Mouse (Mus musculus) lung, postnatal 0 days (tissue): Measurements from ENCODE around the gene Sbno2. TPM values are rescaled to one million over a fixed set of nuclear protein-coding genes. Genes with fewer than 3 reads are reported as not detected.

Experiments used
- ATAC-seq: fragments of 200-750 bp; cut with Nextera tagmentation; 2 replicates; pipeline ENCODE4 v1.8.0; 2017; ENCODE audit warnings: moderate library complexity
- DNase-seq: peaks from one replicate; pipeline ENCODE4 v3.0.0-alpha.2; 2016; ENCODE audit warnings: low spot score
- H3K27ac ChIP-seq: fragments of 300-500 bp; sonication (generic); 2 replicates; pipeline ENCODE4 v1.5.1; 2014; ENCODE audit warnings: antibody characterized with exemption, mild to moderate bottlenecking, low read length, mixed read lengths
- H3K27me3 ChIP-seq: fragments of 300-500 bp; sonication (generic); replicated peaks from 2 replicates; pipeline ENCODE4 v1.6.1; 2014; ENCODE audit warnings: low read length, mixed read lengths; ENCODE audit not compliant: insufficient read depth
- H3K36me3 ChIP-seq: fragments of 300-500 bp; sonication (generic); 2 replicates; pipeline ENCODE4 v1.6.1; 2014; ENCODE audit warnings: low read length, mixed read lengths; ENCODE audit not compliant: insufficient read depth
- H3K4me1 ChIP-seq: fragments of 300-500 bp; sonication (generic); 2 replicates; pipeline ENCODE4 v1.6.1; 2014; ENCODE audit warnings: antibody characterized with exemption, low read depth, low read length, mixed read lengths; ENCODE audit not compliant: insufficient read depth
- H3K4me2 ChIP-seq: fragments of 300-500 bp; sonication (generic); replicated peaks from 2 replicates; pipeline ENCODE4 v1.6.1; 2014; ENCODE audit warnings: low read depth, mild to moderate bottlenecking, low read length, moderate library complexity, mixed read lengths
- H3K4me3 ChIP-seq: fragments of 300-500 bp; sonication (generic); 2 replicates; pipeline ENCODE4 v1.5.1; 2014; ENCODE audit warnings: low read depth, low read length
- H3K9ac ChIP-seq: fragments of 300-500 bp; sonication (generic); replicated peaks from 2 replicates; pipeline ENCODE4 v1.6.1; 2014; ENCODE audit warnings: low read depth, mild to moderate bottlenecking
- H3K9me3 ChIP-seq: fragments of 300-500 bp; sonication (generic); 2 replicates; pipeline ENCODE4 v1.6.1; 2016; ENCODE audit warnings: low read length, mixed read lengths
- CTCF ChIP-seq: IDR thresholded peaks from 2 replicates; pipeline ENCODE4 v1.5.1; 2016; ENCODE audit warnings: antibody characterized with exemption, mild to moderate bottlenecking
- EP300 ChIP-seq: IDR thresholded peaks from 2 replicates; pipeline ENCODE4 v1.6.1; 2016; ENCODE audit warnings: antibody characterized with exemption, mild to moderate bottlenecking, control low read depth
- WGBS: fragments of 180-500 bp; shearing (Covaris S2); extraction: QIAGEN DNeasy Blood & Tissue Kit; methylation state at CpG from one replicate; pipeline ENCODE4 v1.1.7; 2014; 5-methylcytosine and 5-hydroxymethylcytosine counted together
- polyA plus RNA-seq: library from polyadenylated mRNA; unstranded; fragments of >200 nt; fragmentation: Nextera tagmentation; extraction: Ambion mirVana; gene quantifications from 2 replicates; pipeline ENCODE4 v1.2.1, GENCODE M21; 2015

Gene Sbno2
- polyA plus RNA-seq, 1 experiment from 2014 or later = 17.5 TPM

- peak; percentile 72 for ATAC-seq
- 49% methylated on average over 10 of the region's 10 CpGs for WGBS
- peak overlapping the region; percentile 87 for H3K27ac ChIP-seq
Measured at GRCm38 (mm10) chr10:80015583-80015982, 89.8 kb downstream of the Sbno2 start.

GRCm38 (mm10) chr10:80014484-80015290, 90.7 kb downstream of the Sbno2 start:
- TF ChIP-seq EP300 (no peak), CTCF (peak; percentile 56)
- 23% methylated on average over 28 of the region's 28 CpGs for WGBS
- Histone ChIP-seq H3K27ac (peak overlapping the region; percentile 87), H3K4me2 (peak overlapping the region; percentile 27), H3K36me3 (peaks cover 5% of the 10 kb centered on the region; the same call in 1 of the 2 replicates), H3K4me1 (peaks cover 16% of the 10 kb centered on the region), H3K27me3 (peaks cover 7% of the 10 kb centered on the region; the same call in 1 of the 2 replicates), H3K4me3 (no peak overlapping the region), H3K9me3 (peaks cover 5% of the 10 kb centered on the region; the same call in 1 of the 2 replicates), H3K9ac (no peak overlapping the region)
- ATAC-seq (peak; percentile 18), DNase-seq (peak; percentile 79)

More at GRCm38 (mm10) chr10:80015583-80015982, 89.8 kb downstream of the Sbno2 start:
- peak overlapping the region; percentile 30 for H3K9ac ChIP-seq
- no peaks in the 10 kb centered on the region for H3K9me3 ChIP-seq
- no peak overlapping the region for H3K4me3 ChIP-seq
- H3K4me2 ChIP-seq = peak overlapping the region; percentile 43
- peaks cover 20% of the 10 kb centered on the region for H3K4me1 ChIP-seq
- DNase-seq = peak; percentile 86
- H3K27me3 ChIP-seq = peaks cover 7% of the 10 kb centered on the region; the same call in 1 of the 2 replicates
- TF ChIP-seq CTCF (no peak), EP300 (peak; percentile 61)
- H3K36me3 ChIP-seq = no peaks in the 10 kb centered on the region

DNA sequence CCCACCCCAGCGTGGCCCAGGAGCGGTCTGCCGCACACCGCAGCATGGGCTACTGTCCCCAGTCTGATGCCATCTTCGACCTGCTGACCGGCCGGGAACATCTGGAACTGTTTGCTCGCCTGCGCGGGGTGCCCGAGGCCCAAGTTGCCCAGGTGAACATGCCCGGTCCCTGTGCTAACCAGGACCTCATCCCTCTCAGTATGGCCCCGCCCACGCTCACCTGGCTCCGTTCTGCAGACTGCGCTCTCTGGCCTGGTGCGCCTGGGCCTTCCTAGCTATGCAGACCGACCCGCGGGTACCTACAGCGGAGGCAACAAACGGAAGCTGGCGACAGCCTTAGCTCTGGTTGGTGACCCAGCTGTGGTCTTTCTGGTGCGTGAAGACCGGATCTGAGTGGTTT, 91.8 kb downstream of the Sbno2 start:
- ATAC-seq = no peak
- DNase-seq = no peak
- peaks cover 11% of the 10 kb centered on the region; the same call in 1 of the 2 replicates for H3K36me3 ChIP-seq
- 49% methylated on average over 25 of the region's 25 CpGs for WGBS
- H3K27me3 ChIP-seq = peaks cover 7% of the 10 kb centered on the region; the same call in 1 of the 2 replicates
- no peak overlapping the region for H3K4me3 ChIP-seq
- no peak overlapping the region for H3K4me2 ChIP-seq
- H3K9ac ChIP-seq = no peak overlapping the region
- H3K4me1 ChIP-seq = peaks cover 9% of the 10 kb centered on the region
- H3K27ac ChIP-seq = no peak overlapping the region
- H3K9me3 ChIP-seq = peaks cover 5% of the 10 kb centered on the region; the same call in 1 of the 2 replicates
- no peak for TF ChIP-seq CTCF
- TF ChIP-seq EP300 = no peak

DNA sequence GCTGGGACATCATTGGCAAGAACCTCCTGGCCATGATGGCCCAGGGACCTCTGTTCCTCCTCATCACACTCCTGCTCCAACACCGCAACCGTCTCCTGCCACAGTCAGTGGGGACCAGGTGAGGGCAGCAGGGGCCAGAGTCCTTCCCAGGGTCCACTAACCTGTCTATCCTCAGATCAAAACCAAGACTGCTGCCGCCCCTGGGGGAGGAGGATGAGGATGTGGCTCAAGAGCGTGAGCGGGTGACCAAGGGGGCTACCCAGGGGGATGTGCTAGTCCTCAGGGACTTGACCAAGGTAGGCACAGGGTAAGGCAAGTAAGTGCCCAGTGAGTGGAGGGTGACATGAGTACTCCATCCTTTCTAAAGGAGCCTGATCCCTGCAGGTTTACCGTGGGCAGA, 93.6 kb downstream of the Sbno2 start:
- Histone ChIP-seq H3K9me3 (peaks cover 5% of the 10 kb centered on the region; the same call in 1 of the 2 replicates), H3K4me2 (no peak overlapping the region), H3K36me3 (peaks cover 11% of the 10 kb centered on the region; the same call in 1 of the 2 replicates), H3K4me3 (no peak overlapping the region), H3K9ac (no peak overlapping the region), H3K27me3 (peaks cover 7% of the 10 kb centered on the region; the same call in 1 of the 2 replicates), H3K27ac (no peak overlapping the region), H3K4me1 (0 out of 2 replicates have a peak, but pooled peaks cover 3% of the 10 kb centered on the region)
- TF ChIP-seq EP300 (no peak), CTCF (no peak)
- ATAC-seq = no peak
- WGBS = 89% methylated on average over 6 of the region's 6 CpGs
- DNase-seq = no peak

Other genes with a start within 250 kb of the Sbno2 start
- gene Prtn3, start 231.1 kb downstream of the Sbno2 start, polyA plus RNA-seq = 2.2 and 2.4 TPM in 2 replicates
- 3.9 and 4.8 TPM in 2 replicates for gene Plppr3, start 230.9 kb downstream of the Sbno2 start, polyA plus RNA-seq
- gene Elane, start 219.3 kb downstream of the Sbno2 start, polyA plus RNA-seq = 0.92 TPM in 1 of 2 replicates, not detected in the other
- not detected in 2 replicates for gene Cfd, start 214.7 kb downstream of the Sbno2 start, polyA plus RNA-seq
- gene Med16, start 196.6 kb downstream of the Sbno2 start, polyA plus RNA-seq = 32.0 and 32.8 TPM in 2 replicates
- gene Gm26602, start 194.7 kb downstream of the Sbno2 start, polyA plus RNA-seq = not detected in 2 replicates
- gene Kiss1r, start 188.6 kb downstream of the Sbno2 start, polyA plus RNA-seq = 1.6 and 1.7 TPM in 2 replicates
- 123 and 129 TPM in 2 replicates for gene R3hdm4, start 184.4 kb downstream of the Sbno2 start, polyA plus RNA-seq
- gene Arid3a, start 178.5 kb downstream of the Sbno2 start, polyA plus RNA-seq = 4.8 and 7.1 TPM in 2 replicates
- gene Wdr18, start 145.4 kb downstream of the Sbno2 start, polyA plus RNA-seq = 32.8 and 44.2 TPM in 2 replicates
- gene Grin3b, start 134.9 kb downstream of the Sbno2 start, polyA plus RNA-seq = 0.24 and 0.32 TPM in 2 replicates
- 26.7 and 27.6 TPM in 2 replicates for gene Tmem259, start 121.2 kb downstream of the Sbno2 start, polyA plus RNA-seq
- gene Cnn2, start 117.0 kb downstream of the Sbno2 start, polyA plus RNA-seq = 483 and 567 TPM in 2 replicates
- gene Abca7, start 109.1 kb downstream of the Sbno2 start, polyA plus RNA-seq = 5.5 and 6.5 TPM in 2 replicates
- 20.1 and 22.2 TPM in 2 replicates for gene Arhgap45, start 88.9 kb downstream of the Sbno2 start, polyA plus RNA-seq
- 178 and 202 TPM in 2 replicates for gene Polr2e, start 65.8 kb downstream of the Sbno2 start, polyA plus RNA-seq
- gene Gpx4, start 58.4 kb downstream of the Sbno2 start, polyA plus RNA-seq = 1,058 and 1,082 TPM in 2 replicates
- gene Stk11, start 10.2 kb upstream of the Sbno2 start, polyA plus RNA-seq = 19.0 and 19.8 TPM in 2 replicates
- 463 and 491 TPM in 2 replicates for gene Atp5d, start 33.1 kb upstream of the Sbno2 start, polyA plus RNA-seq
- gene Cbarp, start 35.3 kb upstream of the Sbno2 start, polyA plus RNA-seq = 5.1 and 5.5 TPM in 2 replicates
- 13.2 and 14.2 TPM in 2 replicates for gene Midn, start 42.7 kb upstream of the Sbno2 start, polyA plus RNA-seq
- 203 and 305 TPM in 2 replicates for gene Cirbp, start 60.4 kb upstream of the Sbno2 start, polyA plus RNA-seq
- 10.4 and 11.7 TPM in 2 replicates for gene 1600002K03Rik, start 67.4 kb upstream of the Sbno2 start, polyA plus RNA-seq
- 5.1 and 6.9 TPM in 2 replicates for gene Efna2, start 73.9 kb upstream of the Sbno2 start, polyA plus RNA-seq
- gene Mum1, start 120.9 kb upstream of the Sbno2 start, polyA plus RNA-seq = 34.0 and 36.9 TPM in 2 replicates
- gene Ndufs7, start 143.6 kb upstream of the Sbno2 start, polyA plus RNA-seq = 295 and 327 TPM in 2 replicates
- 23.5 and 25.4 TPM in 2 replicates for gene Gamt, start 155.4 kb upstream of the Sbno2 start, polyA plus RNA-seq
- gene Dazap1, start 155.9 kb upstream of the Sbno2 start, polyA plus RNA-seq = 37.8 and 38.1 TPM in 2 replicates
- 651 and 741 TPM in 2 replicates for gene Rps15, start 186.9 kb upstream of the Sbno2 start, polyA plus RNA-seq
- 0.57 and 0.85 TPM in 2 replicates for gene Apc2, start 190.4 kb upstream of the Sbno2 start, polyA plus RNA-seq
- 58.4 and 64.8 TPM in 2 replicates for gene 2310011J03Rik, start 215.0 kb upstream of the Sbno2 start, polyA plus RNA-seq
- 3.4 and 3.7 TPM in 2 replicates for gene Pcsk4, start 223.9 kb upstream of the Sbno2 start, polyA plus RNA-seq
- gene Reep6, start 224.4 kb upstream of the Sbno2 start, polyA plus RNA-seq = 15.4 and 17.6 TPM in 2 replicates
- 6.4 and 7.3 TPM in 2 replicates for gene Adamtsl5, start 242.8 kb upstream of the Sbno2 start, polyA plus RNA-seq